In the genomic region with DNA sequence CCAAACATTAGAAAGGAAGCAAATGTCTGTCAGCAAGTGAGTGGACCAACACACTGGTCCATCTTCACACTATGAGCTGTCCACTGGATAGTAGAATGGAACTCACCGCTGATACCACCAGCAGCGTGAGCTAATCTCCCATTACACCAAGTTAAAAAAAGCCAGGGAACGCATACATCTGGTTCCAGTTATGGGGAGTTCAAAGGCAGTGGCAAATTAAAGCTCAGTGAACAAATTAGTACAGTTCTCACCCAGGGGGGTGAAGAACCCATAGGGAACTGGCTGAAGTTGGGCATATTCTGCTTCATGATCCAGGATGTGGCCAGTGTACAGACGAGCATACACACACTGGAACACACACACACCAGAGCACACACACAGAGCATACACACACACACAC, we compare ENCODE assay signal across 20 mouse cellular contexts.
A peak's percentile ranks its signal among the peaks of the same experiment; 100 is the strongest.
DNase-seq lines count a peak whose midpoint lies in the region; ATAC-seq lines count a peak whose summit lies in the region.
"Had no signal": no experiment of that assay in that cellular context is flagged by ENCODE, and none has a peak within 500 bp of the region (broad histone marks: within the 10 kb centered on the region; RNA-seq: fewer than 3 reads in every experiment).

No protein-coding gene starts in this region.

- WGBS in embryonic facial prominence, embryonic 10.5 days: 38% methylated on average over 4 of the region's 4 CpGs
- 23% methylated on average over 4 of the region's 4 CpGs for WGBS in limb, embryonic 10.5 days

- H3K4me3 ChIP-seq in megakaryocyte, embryonic 14.5 days (replicated peaks): peak overlapping the region; percentile 21
- no peak overlapping the region for H3K4me3 ChIP-seq in embryonic facial prominence, embryonic 10.5 days
- no peak overlapping the region for H3K4me3 ChIP-seq in limb, embryonic 10.5 days
- H3K4me3 ChIP-seq: embryonic facial prominence, embryonic 12.5 days; forebrain, embryonic 15.5 days; heart, adult 2 months; heart, embryonic 12.5 days; hindbrain, embryonic 10.5 days had no signal

- H3K4me1 ChIP-seq in megakaryocyte, embryonic 14.5 days: peaks cover 6% of the 10 kb centered on the region; the same call in 1 of the 2 replicates
- peaks cover 15% of the 10 kb centered on the region for H3K4me1 ChIP-seq in embryonic facial prominence, embryonic 10.5 days
- H3K4me1 ChIP-seq in limb, embryonic 10.5 days: peaks cover 39% of the 10 kb centered on the region

- H3K36me3 ChIP-seq in megakaryocyte, embryonic 14.5 days (replicated peaks; ENCODE audit: low read length): no peaks in the 10 kb centered on the region
- no peaks in the 10 kb centered on the region for H3K36me3 ChIP-seq in embryonic facial prominence, embryonic 10.5 days (replicated peaks)
- H3K36me3 ChIP-seq in limb, embryonic 10.5 days: no peaks in the 10 kb centered on the region
- H3K36me3 ChIP-seq: embryonic facial prominence, embryonic 12.5 days; forebrain, embryonic 15.5 days; heart, embryonic 12.5 days; hindbrain, embryonic 10.5 days had no signal

- no peak overlapping the region for H3K27ac ChIP-seq in embryonic facial prominence, embryonic 10.5 days (replicated peaks)
- H3K27ac ChIP-seq in limb, embryonic 10.5 days: no peak overlapping the region
- H3K27ac ChIP-seq: embryonic facial prominence, embryonic 12.5 days; forebrain, embryonic 15.5 days; heart, adult 2 months; hindbrain, embryonic 10.5 days had no signal

- no peak for ATAC-seq in megakaryocyte, adult 5-6 weeks (ENCODE audit: poor library complexity, severe bottlenecking)
- ATAC-seq in megakaryocyte-erythroid progenitor cell, adult 5-6 weeks (replicated peaks; ENCODE audit: low FRiP score, low TSS enrichment, poor library complexity, severe bottlenecking): no peak
- ATAC-seq: activated CD4-positive, CD25-positive, alpha-beta regulatory T cell, adult 4 months; forebrain, embryonic 15.5 days; hindbrain, embryonic 16.5 days; Patski had no signal

- peaks cover 15% of the 10 kb centered on the region for H3K27me3 ChIP-seq in megakaryocyte, embryonic 14.5 days (replicated peaks)
- H3K27me3 ChIP-seq in embryonic facial prominence, embryonic 10.5 days (replicated peaks; ENCODE audit: low read depth, poor library complexity, severe bottlenecking): 0 out of 2 replicates have a peak, but pooled peaks cover 14% of the 10 kb centered on the region
- H3K27me3 ChIP-seq in limb, embryonic 10.5 days (ENCODE audit: low read depth, poor library complexity, severe bottlenecking): peaks cover 56% of the 10 kb centered on the region
- H3K27me3 ChIP-seq: CH12.LX; embryonic facial prominence, embryonic 12.5 days; forebrain, embryonic 15.5 days had no signal

- peaks cover 6% of the 10 kb centered on the region for H3K9me3 ChIP-seq in megakaryocyte, embryonic 14.5 days
- no peaks in the 10 kb centered on the region for H3K9me3 ChIP-seq in embryonic facial prominence, embryonic 10.5 days
- H3K9me3 ChIP-seq in limb, embryonic 10.5 days (replicated peaks): no peaks in the 10 kb centered on the region
- H3K9me3 ChIP-seq: embryonic facial prominence, embryonic 12.5 days; forebrain, embryonic 15.5 days; heart, embryonic 12.5 days; hindbrain, embryonic 10.5 days had no signal

- peak; percentile 39 for DNase-seq in embryonic facial prominence, embryonic 10.5 days (ENCODE audit: low spot score)
- DNase-seq in limb, embryonic 10.5 days (ENCODE audit: low spot score): peak; percentile 51
- DNase-seq in cerebellum, adult 9-11 months: no peak
- DNase-seq: adrenal gland, adult 2 months; adrenal gland, postnatal 25 days; cerebellum, adult 18-20 months; cerebellum, postnatal 10 days; gastrocnemius, postnatal 10 days; heart, adult 2 months had no signal
